Mouse (Mus musculus): ENCODE measurements around the gene Ldah.
A peak's percentile ranks its signal among the peaks of the same experiment; 100 is the strongest.

The Ldah gene

GRCm38 (mm10) chr12:8281225-8282017 is 73.5 kb downstream of the Ldah start:
- DNase-seq (ENCODE audit: low spot score in 2 of 2), result no peak

GRCm38 (mm10) chr12:8287970-8288369 is 80.1 kb downstream of the Ldah start:
- no peak for DNase-seq (ENCODE audit: low spot score in 2 of 2)

GRCm38 (mm10) chr12:8289099-8289498 is 81.2 kb downstream of the Ldah start:
- no peak for DNase-seq (ENCODE audit: low spot score in 2 of 2)

GRCm38 (mm10) chr12:8289499-8289898 is 81.6 kb downstream of the Ldah start:
- DNase-seq (ENCODE audit: low spot score in 2 of 2), result no peak

GRCm38 (mm10) chr12:8291157-8291853 is 83.4 kb downstream of the Ldah start:
- DNase-seq (ENCODE audit: low spot score in 2 of 2), result no peak

GRCm38 (mm10) chr12:8295307-8295913 is 87.5 kb downstream of the Ldah start:
- DNase-seq (ENCODE audit: low spot score in 2 of 2), result peak in 1 of 2 experiments; percentile 26

GRCm38 (mm10) chr12:8296154-8296553 is 88.2 kb downstream of the Ldah start:
- DNase-seq (ENCODE audit: low spot score in 2 of 2), result no peak

- DNase-seq (ENCODE audit: low spot score in 2 of 2), result no peak
These were observed 89.8 kb downstream of the Ldah start for GRCm38 (mm10) chr12:8297586-8298214.

- no peak for DNase-seq (ENCODE audit: low spot score in 2 of 2)
These were observed 90.6 kb downstream of the Ldah start for GRCm38 (mm10) chr12:8298361-8299142.

GRCm38 (mm10) chr12:8299143-8300110 is 91.5 kb downstream of the Ldah start:
- no peak for DNase-seq (ENCODE audit: low spot score in 2 of 2)

GRCm38 (mm10) chr12:8300111-8300480 is 92.2 kb downstream of the Ldah start:
- DNase-seq (ENCODE audit: low spot score in 2 of 2), result no peak

GRCm38 (mm10) chr12:8300521-8300920 is 92.6 kb downstream of the Ldah start:
- DNase-seq (ENCODE audit: low spot score in 2 of 2), result no peak

- no peak for DNase-seq (ENCODE audit: low spot score in 2 of 2)
These were observed 93.3 kb downstream of the Ldah start for GRCm38 (mm10) chr12:8301011-8301814.

GRCm38 (mm10) chr12:8301841-8302431 is 94.0 kb downstream of the Ldah start, which contains the start of gene Gdf7:
Gene Gdf7, minus strand, starts transcription at chr12:8301954.
- DNase-seq (ENCODE audit: low spot score in 2 of 2), result peak in 1 of 2 experiments; percentile 15

GRCm38 (mm10) chr12:8305258-8305657 is 97.4 kb downstream of the Ldah start:
- DNase-seq (ENCODE audit: low spot score in 2 of 2), result no peak

GRCm38 (mm10) chr12:8306432-8306831 is 98.5 kb downstream of the Ldah start:
- DNase-seq (ENCODE audit: low spot score in 2 of 2), result peak; percentile 32 to 50

GRCm38 (mm10) chr12:8306910-8307309 is 99.0 kb downstream of the Ldah start:
- DNase-seq (ENCODE audit: low spot score in 2 of 2), result peak; percentile 25 to 53

- no peak for DNase-seq (ENCODE audit: low spot score in 2 of 2)
These were observed 103.1 kb downstream of the Ldah start for GRCm38 (mm10) chr12:8310992-8311391.

GRCm38 (mm10) chr12:8312266-8312665 is 104.4 kb downstream of the Ldah start:
- no peak for DNase-seq (ENCODE audit: low spot score in 2 of 2)

All from natural killer cell, adult 2 months (primary cell).